Mouse (Mus musculus) thymus, adult 18-20 months (tissue): Measurements from ENCODE around the gene Slc39a5.

Experiments used
- DNase-seq, 2 experiments: peaks; one replicate each; pipeline ENCODE4 v3.0.0; 2022; ENCODE audit warnings: mixed read lengths in 2 of 2

The Slc39a5 gene

DNA sequence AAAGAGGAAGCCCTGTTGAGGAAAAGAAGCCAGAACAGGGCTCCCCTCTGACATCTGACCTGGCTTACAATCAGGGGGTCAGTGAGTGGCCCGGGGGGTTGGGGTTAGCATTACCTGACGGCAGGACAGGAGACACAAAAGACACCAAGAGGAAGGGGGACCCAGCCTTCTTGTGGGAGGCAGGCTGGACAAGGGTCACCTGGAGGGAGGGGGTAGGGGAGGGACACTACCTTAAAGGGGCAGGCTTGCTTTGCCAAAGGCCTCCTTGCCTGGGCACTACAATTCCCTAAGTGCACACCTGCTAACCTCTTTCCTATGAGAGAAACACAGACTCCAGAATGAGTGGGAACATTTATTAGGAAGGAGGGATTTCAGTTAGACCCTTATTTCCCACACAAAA is at the start of gene Slc39a5:
Gene Slc39a5 (minus strand): TSS at position 174 of the 400 bp plus-strand sequence.
- no peak for DNase-seq

DNA sequence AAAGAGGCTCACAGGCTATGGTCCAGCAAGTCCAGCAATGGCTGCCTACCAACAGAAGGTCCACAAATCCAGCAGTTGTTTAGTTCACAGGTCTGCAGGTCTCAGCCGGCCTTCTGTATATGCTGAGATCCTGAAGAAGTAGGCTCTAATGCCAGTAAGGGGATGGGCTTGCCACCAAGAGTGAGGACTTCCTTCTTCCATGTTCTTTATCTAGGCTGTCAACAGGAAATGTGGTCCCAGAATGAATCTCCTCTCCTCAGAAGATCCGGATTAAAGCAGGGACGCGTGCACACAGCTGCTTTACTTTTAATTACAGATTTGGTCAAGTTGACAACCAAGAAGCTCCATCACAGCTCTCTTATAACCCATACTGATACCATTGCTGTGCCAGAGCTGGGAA is 44.4 kb upstream of the Slc39a5 start:
- no peak for DNase-seq

DNA sequence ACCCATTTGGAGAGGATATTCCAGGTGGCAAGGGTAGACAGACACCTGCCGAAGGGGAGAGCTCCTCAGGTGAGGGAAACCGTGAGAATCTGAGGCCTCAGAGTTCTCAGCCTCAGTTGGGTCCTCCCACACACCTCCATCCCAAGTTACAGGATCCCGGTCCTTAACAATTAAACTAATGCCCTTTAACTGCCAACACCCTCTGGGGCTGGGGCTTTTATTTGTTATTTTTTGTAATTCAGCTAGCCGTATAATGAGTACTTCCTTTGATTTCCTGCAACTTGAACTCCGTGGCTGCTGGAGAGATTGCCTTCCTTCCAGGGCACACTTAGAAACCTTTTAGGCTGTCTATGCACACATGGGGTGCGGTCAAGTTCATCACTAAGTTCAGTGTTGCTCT is 43.3 kb upstream of the Slc39a5 start:
- DNase-seq = no peak

DNA sequence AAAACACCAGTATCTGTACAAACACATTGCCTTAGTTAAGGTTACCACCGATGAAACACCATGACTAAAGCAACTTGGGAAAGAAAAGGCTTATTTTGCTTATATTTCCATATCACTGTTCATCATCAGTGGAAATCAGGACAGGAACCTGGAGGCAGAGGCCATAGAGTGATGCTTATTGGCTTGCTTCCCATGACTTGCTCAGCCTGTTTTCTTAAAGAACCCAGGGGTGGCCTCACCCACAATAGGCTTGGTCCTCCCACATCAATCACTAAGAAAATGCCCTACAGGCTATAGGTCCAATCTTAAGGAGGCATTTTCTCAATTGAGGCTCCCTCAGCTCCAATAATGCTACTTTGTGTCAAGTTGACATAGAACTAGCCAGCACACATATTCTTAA is 41.7 kb upstream of the Slc39a5 start:
- no peak for DNase-seq

DNA sequence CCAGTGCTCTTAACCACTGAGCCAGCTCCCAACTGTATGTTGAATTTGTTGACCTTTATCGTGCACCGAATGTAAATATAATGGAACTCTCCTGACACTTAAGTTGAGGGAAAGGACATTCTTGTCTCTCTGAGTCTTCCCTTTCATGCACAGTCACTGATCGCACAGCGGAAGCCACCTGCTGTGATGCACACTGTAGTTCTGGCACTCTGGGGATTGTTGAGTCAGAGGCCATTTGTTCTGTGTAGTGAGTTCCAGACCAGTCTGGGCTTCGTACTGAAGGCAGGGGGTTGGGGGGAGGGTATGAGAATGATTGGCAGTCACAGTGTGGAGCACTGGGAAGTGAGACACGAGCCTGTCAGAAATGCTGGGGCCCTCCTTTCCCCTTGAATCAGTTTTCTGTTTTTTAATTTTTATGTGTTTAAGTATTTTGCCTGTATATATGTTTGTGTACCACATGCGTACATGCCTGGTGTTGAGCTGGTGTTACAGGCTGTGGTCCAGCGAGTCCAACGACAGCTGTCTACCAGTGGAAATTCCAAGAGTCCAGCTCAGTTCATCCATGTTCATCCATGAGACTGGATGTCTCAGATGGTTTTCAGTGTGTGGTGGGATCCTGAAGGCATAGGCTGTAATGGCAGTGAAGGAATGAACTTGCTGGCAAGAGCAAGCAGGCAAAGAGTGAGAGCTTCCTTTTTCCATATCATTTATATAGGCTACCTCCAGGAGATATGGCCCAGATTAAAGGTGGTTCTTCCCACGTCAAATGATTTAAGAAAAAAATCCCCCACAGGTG is 40.5 kb upstream of the Slc39a5 start:
- DNase-seq = no peak

DNA sequence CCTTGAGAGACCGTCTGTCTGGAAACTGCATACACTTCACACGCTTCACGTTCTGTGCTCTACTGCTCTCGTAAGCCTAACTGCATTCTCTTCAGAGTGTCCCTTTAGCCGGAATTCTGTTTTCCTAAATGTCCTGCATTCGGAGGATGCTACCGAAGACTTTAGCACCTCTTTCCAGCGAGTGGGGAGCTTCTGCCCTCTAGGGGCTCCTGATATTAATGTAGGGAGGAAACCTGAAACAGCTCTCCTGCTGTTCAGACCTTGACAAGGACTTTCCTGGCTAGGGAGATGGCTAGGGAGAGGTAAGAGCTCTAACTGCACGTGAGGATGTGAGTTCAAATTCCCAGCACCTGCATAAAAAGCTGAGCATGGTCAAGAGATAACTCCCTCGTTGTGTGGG is 39.4 kb upstream of the Slc39a5 start:
- no peak for DNase-seq

DNA sequence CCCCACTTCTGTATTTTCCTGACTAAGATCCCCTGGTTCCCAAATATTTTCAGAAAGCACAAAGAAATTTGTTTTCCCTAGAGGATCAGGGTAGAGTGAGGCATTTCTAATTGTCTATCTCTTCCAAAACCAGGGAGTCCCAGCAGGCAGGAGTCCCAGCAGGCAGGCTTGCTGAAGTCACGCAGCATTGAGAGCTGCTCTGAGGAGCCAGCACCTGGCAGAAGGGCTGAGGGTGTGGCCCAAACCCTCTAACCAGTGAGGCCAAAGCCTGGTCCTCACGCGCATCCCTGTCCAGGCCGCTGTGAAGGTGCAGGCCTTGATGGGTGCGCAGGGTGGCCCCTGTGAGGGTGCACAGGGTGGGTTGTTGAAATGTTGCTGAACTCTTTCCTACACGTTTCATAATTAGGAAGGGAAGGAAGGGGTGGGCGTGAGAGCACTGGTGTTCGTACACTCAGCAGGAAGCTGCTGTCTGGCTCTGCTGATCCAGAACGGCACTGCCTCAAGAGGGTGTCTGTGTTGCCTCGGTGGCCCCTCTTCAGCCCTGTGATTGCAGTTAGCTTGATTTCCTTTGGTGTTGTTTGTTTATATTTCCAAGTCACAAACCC is 37.7 kb upstream of the Slc39a5 start:
- DNase-seq = peak in 1 of 2 experiments; percentile 30

DNA sequence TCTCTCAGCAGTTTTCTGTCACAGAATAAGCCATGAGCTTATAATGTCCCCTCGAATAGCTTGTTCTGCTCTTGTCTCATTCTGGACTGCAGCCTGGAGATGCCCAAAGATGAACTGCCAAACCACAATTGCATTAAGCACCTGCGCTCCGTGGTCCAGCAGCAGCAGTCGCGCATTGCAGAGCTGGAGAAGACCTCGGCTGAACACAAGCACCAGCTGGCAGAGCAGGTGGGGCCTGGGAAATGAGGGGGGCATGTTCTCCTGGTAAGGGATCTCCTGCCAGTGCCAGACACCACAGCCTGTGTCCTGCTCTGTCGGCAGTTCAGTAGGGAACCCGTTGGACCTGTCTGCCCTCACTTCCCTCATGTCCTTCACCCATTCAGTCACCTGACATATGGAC is 35.3 kb upstream of the Slc39a5 start:
- peak; percentile 26 to 32 for DNase-seq

DNA sequence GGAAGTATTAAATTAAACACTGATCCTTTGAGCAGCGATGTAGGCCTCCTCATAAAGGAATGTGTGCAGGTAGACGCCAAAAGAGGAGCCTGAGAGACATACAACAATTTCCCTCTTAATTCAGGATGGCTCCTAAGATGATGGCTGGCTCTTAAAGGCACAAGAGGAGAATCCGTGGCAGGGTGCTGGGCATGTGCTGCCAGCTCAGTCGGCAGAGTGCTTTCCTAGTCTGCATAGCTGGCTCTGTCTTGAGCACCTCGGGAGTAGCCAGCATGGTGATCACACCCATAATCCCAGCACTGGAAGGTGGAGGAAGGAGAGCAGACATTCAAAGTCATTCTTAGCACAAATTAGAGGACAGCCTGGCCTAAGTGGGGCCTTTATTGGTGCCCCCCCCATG is 34.8 kb upstream of the Slc39a5 start:
- no peak for DNase-seq

DNA sequence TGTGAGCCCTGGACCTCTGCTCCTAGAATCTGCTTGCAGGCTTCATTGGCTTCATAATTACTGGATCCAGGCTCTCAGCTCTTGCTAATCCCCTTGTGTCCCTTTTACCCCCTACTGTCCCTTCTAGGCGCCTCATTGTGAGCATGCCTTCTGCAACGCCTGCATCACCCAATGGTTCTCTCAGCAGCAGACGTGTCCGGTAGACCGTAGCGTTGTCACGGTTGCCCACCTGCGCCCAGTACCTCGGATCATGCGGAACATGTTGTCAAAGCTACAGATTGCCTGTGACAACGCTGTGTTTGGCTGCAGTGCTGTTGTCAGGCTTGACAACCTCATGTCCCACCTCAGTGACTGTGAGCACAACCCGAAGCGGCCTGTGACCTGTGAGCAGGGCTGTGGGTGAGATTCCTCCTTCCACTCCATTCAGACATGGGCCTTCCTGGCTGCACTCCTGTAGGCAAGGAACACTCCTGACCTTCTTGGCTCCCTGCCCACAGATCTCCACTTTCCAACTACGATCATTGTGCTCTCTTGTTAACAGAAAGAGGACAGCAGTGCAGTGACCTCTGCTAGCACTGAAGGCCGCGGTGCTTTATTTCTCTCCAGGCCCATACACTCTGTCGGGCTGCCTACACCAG is 34.3 kb upstream of the Slc39a5 start:
- DNase-seq = peak in 1 of 2 experiments; percentile 31

DNA sequence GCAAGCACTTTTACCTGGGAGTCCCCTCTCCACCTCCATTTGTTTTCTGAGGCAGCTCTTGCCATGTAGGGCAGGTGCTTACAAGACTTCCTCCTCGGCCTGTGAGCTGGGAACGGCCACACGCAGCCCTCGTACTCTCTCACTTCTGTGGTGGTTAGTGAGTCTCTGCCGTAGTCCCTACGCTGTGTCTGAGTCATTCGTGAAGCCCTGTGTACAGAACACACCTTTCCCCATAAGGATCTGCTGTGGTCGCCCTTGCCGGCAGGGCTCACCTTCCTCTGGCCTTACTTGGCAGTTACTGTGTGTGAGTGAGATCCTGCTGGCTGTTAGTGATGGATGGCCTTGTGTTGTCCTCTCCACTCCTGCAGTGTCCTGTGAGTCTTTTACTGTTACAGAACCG is 33.7 kb upstream of the Slc39a5 start:
- DNase-seq = peak; percentile 34 to 60

DNA sequence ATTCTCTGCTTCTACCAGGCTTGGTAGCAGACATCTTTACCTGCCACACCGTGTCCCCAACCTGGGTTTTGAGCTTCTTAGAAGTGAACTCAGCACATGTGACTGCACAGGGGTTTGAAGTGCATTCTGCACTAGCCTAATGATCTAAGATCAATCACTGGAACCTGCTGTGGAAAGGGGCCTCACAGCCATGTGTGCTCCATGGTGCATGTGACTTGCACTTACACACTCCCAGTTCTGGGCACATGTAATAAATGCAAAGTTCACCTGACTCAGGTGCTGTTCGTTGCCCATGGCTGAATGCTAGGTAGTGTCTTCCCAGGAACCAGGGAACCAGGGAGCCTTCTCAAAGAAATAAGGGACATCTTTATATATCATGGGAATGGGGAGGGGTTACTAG is 32.4 kb upstream of the Slc39a5 start:
- no peak for DNase-seq

DNA sequence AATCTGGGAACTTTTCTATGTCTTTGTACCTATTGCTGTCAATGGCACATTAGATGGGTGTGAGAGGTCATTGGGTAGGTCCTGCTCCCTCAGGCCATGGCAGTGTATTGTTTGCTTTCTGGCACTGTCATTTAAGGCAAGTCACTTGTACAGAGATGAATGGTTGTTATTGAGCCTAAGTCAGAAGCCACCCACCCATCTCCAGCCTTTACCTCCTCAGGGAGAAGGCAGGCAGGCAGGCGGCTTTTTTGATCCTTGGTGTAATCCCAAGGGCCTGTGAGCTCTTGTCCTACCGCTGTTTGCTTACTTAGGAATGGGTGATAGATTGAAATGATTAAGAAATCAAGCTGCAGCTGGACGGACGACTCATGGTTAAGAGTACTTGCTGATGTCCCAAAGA is 28.4 kb upstream of the Slc39a5 start:
- no peak for DNase-seq

DNA sequence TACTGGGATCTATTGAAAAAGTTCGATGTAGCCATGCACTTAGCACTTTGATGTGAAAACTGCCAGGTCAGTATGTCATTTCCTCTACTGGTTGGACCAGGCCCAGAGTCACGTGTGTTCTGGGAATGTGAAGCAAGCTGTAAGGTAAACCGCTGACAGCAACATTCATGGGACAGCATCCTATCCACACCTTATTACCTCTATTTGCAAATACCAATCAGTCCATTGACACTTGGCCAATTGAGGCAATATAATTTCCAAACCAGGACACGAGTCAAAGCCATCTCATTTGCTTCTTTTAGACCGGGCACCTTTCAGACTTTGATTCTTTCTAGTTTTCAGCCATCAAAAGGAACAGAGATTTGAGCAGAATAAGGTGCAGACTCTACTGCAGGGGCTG is 28.0 kb upstream of the Slc39a5 start:
- no peak for DNase-seq

DNA sequence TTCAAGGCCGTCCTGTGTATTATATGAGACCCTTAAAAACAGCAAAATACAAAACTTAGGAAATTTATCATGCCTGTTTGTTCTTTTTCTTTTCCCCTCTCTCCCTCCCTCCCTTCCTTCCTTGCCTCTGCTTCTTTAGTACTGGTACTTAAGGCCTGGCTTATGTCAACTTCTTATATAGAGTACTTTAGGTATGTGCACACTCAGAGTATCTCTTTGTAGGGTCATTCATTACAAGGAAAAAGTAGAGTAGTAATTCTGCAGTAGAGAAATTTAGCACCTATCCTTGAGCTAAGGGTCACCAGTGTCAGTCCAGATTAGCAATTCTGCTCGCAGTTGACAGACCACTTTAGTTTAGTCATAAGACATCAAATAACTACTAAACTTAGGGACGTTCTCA is 24.2 kb upstream of the Slc39a5 start:
- no peak for DNase-seq

DNA sequence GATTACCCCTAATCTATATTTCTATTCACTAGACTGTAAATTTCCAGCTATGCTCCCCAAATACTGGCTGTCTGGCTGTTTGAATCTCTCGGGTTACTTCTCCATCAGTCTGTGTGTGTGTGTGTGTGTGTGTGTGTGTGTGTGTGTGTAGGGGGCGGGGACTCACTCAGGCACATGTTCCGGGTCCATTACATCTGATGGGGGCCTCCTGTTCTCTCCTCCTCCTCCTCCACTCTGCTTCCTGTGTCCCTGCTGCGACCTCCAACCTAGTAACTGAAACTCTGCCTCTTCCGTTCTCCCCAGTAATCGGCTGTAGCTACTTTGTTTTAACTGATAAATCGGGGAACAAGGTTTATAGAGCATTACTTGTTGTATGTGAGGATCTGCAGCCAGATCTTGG is 23.6 kb upstream of the Slc39a5 start:
- peak; percentile 33 to 59 for DNase-seq

DNA sequence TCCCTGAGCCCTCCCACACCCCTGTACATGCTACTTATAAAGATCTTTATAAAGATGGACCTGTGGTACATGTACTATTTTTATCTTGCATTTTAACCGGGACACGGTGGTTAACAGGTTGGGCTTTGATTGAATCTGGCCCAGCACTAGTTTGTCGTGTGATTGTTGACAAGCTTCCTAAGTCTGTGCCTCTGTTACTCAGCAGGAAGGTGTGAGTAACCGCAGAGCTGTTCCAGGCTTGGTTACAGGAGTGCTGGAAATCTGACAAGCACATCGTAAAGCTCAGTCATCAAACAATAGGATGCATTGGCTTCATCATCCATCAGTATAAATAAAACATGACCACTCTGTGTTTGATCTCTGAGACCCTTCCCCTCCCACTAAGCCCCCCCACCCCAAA is 21.4 kb upstream of the Slc39a5 start:
- no peak for DNase-seq

DNA sequence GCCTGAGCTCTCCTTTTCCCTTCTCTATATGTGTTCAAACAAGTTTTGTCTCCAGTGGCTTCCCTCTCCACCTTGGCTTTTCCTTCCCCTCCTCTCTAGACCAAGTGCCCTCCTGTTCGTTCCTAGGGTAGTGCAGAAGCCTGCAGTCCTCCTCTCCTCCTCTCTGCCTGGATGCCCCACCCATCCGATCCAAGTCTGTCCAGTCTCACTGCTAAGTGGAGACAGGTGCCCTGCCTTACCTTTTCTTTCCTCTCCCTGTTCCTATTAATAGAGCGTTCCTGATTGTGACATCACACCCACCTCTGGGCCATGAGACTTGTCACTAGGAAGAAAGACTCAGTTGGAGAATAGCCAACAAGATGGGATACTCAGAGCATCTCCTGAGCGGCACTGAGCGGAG is 13.8 kb upstream of the Slc39a5 start:
- DNase-seq = no peak

DNA sequence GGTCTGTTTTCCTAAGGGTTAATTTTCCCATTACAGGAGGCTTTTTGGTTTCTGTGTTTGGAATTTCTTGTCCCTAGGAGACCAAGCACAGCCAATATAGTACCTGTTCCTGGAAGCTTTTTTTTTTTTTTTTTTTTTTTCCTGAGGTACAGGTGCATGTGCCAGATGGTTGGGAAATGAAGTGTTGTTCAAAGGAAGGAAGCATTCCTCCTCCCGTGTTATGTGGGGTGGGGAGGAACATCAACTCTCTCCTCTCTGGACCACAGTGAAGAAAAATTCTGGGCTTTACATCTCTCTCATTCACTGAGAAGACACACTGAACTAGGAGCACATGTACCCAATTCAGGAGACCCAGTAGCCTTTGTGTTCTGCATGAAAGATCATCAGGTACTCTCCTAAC is 12.0 kb upstream of the Slc39a5 start:
- DNase-seq = no peak

DNA sequence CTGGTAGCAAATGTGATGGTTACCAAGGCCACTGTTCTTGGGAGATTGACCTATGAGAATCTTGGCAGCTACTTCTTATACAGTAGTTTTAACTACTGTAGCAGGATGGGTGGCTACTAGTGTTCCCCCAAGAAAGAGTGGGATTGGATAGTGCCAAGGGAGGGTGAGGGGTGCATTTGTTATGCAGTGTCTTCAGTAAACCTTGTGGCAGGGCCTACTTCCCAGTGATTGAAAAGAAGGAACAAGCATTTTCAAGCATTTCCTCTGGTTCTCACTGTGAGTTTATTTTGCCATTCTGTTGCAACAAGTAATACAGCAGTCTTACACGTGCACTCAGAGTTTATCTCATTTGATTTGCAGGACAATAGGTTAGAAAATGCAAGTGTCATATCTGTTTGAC is 11.5 kb upstream of the Slc39a5 start:
- DNase-seq = no peak

DNA sequence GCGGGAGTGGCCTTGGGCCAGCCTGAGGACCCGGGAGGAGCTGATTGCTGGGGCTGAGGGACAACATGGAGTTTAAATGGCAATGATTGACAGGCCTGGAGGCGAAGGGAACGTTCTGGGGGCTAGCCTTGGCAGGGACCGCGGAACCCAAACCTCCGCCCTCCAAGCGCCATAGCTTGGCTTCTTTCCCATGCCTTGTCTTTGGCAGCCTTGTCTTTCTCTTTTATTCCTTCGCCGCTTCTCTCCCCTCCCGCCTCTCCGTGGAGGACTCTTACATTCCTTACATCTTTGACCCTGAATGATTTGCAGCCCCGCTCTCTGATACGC is 11.0 kb upstream of the Slc39a5 start:
- DNase-seq = no peak

DNA sequence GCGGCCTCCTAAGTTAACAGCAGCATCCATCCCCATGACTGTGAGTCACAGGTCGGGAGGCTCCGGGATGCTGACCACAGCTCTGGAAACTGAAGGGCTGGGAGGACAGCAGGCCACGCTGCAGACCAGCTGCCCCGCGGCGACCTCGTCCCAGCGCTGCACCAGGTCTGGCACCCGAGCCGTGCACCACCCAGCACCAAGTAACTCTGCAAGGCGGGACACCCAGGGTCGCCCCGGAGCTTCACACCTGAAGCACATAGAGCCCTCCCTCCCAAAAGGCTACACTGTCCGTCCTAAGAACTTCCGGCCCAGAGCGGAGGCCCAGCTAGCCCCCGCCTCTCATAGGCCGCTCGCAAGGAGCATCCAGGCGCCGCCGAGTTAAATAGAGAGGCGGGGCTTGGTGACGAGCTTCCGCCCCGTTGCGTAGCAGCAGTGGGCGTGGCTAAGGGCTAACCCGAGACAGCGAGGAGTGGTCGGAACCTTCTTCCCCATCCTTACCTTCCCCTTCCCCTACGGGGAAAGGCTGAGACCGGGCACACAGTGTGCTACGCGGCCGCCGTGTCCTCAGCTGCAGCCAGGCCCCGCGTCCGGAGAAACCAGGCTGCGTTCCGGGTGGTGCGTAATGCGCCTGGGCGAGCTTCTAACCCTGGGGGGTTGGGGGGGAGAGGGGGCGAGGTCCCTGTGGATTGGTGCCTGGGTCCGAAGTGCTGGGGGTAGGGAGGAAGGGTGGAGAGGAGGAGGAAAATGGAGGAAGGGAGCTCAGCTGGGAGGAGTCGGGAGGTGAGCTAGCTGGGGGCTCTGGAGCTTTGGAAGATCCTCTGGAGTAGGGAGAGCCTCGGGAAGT is 10.4 kb upstream of the Slc39a5 start, which contains the start of the genes Nabp2 and Rnf41:
Gene Nabp2 (minus strand): TSS at position 282 of the 844 bp plus-strand sequence.
Gene Rnf41 (plus strand): TSS at position 447 of the 844 bp plus-strand sequence.
- DNase-seq = peak; percentile 94 to 96

DNA sequence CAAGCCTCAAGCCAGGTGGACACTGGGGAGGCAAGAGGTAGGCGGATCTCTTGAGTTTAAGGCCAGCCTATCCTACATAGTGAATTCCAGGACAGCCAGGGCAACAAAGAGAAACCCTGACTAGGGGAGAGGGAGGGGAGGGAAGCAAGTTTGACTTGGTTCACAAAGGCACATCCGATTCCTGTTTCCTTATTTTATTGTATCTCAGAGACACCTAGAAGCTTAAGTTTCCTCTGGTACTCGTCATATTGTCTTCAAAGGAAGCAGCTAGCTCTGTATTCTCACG is 9.5 kb upstream of the Slc39a5 start:
- no peak for DNase-seq
